Mouse (Mus musculus) adrenal gland, postnatal 4 days (tissue): Measurements from ENCODE around the gene Amigo1. TPM values are rescaled to one million over a fixed set of nuclear protein-coding genes. Genes with fewer than 3 reads are reported as not detected.

Experiments
- DNase-seq, 2 experiments: peaks; one replicate each; pipeline ENCODE4 v3.0.0; 2021 to 2022; ENCODE audit warnings: low spot score in 2 of 2, mixed read lengths in 2 of 2
- total RNA-seq, 2 experiments: library from RNA; stranded (reverse); gene quantifications; 2 replicates each; pipeline ENCODE4 v1.2.3; 2021

The Amigo1 gene
- total RNA-seq, 2 experiments from 2014 or later: 17.0 to 18.5 TPM

- no peak for DNase-seq
Observed at GRCm38 (mm10) chr3:108178756-108179715, 7.1 kb upstream of the Amigo1 start.

GRCm38 (mm10) chr3:108180514-108180913, 5.6 kb upstream of the Amigo1 start:
- no peak for DNase-seq

DNA sequence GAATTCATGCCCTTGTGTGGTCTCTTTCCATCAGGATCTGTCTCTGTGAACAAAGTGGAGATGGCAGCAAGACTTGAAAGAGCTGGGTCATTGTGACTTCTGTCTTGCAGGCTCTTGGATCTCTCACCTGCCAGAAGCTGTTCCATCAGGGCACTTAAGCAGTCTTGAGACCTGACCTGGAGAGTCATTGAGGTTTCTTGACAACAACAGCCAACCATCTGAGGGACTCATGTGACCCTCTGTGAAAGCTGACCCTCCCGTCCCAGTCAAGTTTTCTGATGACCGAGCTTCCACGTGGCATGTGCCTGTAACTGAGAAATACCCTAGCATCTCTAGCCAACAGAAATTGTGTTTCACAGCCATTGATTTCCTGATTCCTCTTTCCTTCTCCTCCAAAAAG, 1.4 kb upstream of the Amigo1 start:
- no peak for DNase-seq

- no peak for DNase-seq
Observed at GRCm38 (mm10) chr3:108185460-108186097, 556 bp upstream of the Amigo1 start.

DNA sequence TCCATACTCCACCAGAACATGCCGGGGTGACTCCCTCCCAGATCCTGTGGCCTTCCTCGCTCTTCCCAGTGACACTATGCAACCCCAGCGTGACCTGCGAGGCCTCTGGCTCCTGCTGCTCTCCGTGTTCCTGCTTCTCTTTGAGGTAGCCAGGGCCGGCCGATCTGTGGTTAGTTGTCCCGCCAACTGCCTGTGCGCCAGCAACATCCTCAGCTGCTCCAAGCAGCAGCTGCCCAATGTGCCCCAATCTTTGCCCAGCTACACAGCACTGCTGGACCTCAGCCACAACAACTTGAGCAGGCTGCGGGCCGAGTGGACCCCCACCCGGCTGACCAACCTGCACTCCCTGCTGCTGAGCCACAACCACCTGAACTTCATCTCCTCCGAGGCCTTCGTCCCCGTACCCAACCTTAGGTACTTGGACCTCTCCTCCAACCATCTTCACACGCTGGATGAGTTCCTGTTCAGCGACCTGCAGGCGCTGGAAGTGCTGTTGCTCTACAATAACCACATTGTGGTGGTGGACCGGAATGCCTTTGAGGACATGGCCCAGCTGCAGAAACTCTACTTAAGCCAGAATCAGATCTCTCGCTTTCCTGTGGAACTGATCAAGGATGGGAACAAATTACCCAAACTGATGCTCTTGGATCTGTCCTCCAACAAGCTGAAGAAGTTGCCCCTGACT, 1.1 kb downstream of the Amigo1 start:
- DNase-seq: no peak

DNA sequence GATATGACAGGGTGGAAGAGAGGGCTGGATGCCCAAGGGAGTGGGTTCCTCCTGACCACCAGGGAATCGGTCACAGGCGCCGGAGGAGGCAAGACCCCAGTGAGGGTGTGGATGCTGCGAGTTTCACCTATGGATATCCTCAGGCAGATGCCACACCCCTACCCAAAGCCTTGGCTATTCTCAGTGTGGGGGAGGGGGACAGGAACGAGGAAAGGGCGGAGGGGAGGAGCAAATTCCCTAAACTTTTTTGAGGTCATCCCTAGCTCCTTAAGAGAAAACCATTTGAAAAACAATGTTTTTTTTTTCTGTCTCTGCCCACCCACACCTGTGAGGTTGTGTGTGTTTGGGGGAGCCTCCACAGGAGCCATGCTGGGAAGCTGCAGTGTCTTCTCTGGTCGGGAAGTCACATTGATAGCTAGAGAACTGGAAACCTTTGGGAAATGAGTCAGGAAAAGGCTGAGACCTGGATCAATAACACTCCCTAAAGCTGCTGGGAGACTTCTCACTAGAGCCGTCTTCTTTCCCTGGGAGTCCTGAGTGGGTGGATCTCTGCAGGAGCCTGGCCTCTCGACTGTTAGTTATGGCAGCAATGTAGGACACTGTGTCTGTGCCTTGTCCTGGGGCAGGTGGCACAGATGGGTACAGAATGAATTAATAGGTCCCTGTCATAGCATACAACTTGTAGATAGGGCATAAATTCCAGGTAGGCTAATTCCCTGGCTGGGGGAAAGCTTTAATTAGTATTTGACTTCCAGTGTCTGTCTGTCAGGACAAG, 2.8 kb downstream of the Amigo1 start:
- DNase-seq: no peak

DNA sequence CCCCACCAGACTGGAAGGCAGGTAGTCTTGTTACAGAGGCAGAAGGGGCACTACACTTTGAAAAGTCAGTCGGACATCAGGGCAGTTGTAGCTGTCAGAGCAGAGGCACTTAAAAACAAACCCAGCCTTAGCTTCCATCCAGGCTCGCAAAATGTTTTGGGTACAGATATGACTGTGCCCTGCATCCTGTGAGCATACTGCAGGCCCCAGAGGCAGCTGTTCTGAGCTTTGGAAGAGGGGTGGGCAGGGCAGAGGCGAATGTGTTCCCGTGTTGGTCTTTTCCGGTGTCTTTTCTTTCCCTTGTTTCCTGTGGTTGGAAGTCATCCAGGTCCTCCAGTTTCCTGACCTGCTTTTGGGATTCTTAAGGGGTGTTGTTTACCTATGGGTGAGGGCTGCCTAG, 3.8 kb downstream of the Amigo1 start:
- no peak for DNase-seq

GRCm38 (mm10) chr3:108193686-108194085, 7.6 kb downstream of the Amigo1 start:
- DNase-seq: no peak

GRCm38 (mm10) chr3:108195287-108195686, 9.2 kb downstream of the Amigo1 start:
- DNase-seq: no peak

DNA sequence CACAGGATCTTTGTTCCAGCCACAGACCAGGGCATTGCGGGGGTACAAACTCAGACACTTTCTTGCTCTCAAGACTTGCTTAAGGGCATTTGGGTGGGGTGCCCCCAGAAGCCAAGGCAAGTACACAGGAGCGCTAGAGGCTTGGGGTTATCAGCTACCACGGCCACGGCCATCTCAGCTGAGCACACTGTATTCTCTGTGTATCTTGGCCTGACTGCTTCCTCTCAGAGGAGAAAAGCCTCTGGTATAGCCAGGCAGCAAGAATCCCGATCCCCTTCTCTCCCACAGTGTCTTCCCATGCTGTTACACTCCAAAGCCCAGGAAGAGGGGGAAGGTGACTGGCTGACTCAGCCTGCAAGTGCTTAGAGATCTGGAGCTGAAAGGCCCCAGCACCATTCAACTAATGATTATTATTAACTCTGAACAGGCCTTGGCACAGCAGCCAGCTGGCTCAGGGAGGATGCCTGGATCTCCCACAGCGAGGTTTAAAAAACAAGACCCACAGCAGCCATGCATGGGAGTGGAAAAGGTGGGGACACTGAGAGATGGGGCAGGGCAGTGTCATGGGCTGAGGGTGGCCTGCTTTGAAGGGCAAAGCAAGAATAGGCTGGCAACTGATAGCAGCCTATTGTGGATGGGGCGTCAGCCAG, 9.9 kb downstream of the Amigo1 start:
- no peak for DNase-seq

DNA sequence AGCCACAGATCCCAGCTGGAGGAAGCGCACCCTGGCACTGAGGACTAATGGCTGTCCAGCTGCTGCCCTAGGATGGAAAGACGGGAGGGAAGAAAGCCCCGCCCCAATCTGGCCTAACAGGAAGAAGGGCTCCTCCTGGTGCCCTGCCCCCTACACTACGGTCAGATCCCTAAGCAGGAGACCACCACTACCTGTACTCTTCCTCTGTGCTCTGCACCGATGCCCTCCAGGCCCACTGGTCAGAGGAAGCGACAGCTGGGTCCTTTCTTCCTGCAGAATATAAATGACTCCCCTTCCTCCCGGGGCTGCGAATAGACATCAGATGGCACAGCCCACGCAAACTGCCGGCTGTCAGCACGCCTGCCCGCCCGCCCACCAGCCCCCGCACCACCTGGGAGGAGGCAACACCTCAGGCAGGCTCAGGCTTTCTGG, 10.9 kb downstream of the Amigo1 start:
- DNase-seq: no peak

GRCm38 (mm10) chr3:108199231-108199630, 13.1 kb downstream of the Amigo1 start:
- no peak for DNase-seq

DNA sequence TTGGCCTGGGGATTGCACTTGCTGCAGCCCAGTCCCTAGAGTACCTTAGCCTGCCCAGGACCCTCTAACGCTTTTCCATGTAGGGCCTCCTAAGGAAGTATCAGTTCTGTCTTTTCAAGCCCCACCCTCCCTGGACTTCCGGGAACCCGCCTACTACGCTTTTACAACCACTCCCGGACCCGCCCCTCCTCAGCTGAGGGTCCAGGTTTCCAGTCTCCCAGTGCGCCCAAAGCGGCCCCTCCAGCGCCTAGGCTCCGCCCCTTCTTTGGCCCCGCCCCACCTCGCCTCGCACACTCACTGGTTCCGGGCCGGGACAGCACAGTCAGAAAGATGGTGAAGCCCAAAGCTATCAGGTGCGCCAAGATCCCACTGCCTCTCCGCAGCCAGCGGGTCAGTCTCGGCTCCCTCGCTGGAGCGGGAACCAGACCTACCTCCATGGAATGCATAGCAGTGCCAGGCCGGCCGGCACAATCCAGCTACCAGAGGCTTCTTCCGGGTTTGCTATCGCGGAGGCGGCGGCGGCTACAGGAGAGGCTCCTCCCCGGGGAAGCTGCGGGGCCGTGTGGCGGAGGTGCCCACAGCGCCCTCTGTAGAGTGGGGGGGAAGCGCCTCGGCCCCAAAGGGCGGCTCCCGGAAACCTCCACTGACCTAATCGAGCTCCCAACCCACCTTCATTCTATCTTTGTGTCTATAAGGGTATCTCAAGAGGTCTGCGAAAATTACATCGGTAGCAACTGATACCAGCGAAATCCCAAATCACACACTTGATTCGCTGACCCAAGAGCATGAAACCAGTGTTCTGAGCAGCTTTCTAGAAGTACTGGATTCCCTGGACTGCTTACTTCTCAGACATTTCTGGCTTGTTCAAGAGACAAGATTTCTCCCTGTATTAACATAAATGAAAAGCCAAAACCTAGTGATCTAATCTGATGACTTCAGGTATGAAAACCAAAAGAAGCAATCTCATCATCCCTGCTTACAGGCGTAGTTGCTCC, 14.5 kb downstream of the Amigo1 start, which contains the start of gene Cyb561d1:
TSS of gene Cyb561d1 (minus strand) at position 884 of the 995 bp plus-strand sequence.
- DNase-seq: peak; percentile 79 to 92

DNA sequence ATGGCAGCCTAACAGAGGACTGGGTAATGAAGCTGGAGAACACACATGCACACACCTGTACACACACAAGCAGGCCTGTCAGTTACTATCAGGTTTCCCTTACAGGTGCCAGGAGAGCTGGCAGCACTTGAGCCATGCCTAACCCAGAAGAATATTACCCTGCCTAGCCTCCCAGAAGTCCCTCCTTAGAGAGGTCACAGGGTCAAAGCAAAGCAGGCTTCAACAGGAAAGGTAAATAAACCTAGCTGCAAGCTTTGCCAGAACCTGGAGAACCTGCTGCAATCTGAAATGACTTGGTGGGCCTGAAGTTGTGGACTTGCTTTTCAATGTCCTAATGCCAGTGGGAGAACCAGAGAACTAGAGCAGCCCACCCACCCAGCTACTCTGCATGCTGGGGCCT, 16.4 kb downstream of the Amigo1 start:
- DNase-seq: no peak

- no peak for DNase-seq
Observed at GRCm38 (mm10) chr3:108203212-108203611, 17.1 kb downstream of the Amigo1 start.

GRCm38 (mm10) chr3:108203621-108204325, 17.6 kb downstream of the Amigo1 start:
- peak in 1 of 2 experiments; percentile 67 for DNase-seq

DNA sequence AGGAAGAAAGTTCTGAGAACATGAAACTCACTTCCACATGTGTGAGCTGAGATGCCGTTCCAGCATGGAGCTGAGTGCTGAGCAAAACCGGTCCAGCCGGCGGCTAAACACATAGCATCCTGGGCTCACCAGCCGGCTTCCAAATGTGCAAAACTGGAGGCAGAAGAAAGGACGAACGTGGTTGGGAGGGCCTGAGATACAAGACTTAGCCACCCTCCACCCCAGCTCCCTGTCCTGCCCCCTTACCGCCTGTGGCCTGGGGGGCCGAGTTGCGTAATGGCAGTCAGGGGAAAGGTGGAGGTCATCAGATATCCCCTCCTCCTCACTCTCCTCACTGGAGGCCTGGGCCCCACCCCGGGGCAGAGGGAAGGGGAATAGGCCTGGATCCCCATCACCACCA, 18.3 kb downstream of the Amigo1 start:
- DNase-seq: no peak

DNA sequence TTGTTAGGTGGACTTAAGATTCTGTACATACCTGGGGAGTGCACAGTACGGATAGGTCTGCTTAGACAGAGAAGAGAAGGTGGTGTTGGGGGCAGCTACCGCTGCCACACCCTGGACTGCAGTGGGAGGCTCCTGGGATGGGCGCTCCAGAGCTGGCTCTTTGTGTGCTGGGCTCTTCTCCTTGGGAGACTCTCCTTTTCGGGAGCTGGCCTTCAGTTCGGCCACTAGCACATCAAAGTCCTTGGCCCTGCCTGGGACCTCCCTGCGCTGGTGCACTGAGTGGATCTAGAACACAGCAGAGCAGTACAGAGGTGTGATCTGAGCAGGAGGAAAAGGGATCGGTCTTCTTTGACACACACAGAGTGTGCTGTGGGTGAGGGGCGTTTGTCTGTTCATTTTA, 19.5 kb downstream of the Amigo1 start:
- no peak for DNase-seq
